Comparison of ENCODE assay signal across 15 mouse cellular contexts in genomic region chr9:83400783-83401182, GRCm38 (mm10).
"Had no signal": no experiment of that assay in that cellular context is flagged by ENCODE, and none has a peak within 500 bp of the region (broad histone marks: within the 10 kb centered on the region; RNA-seq: fewer than 3 reads in every experiment).

No protein-coding gene starts in this region.

- H3K27ac ChIP-seq: kidney, postnatal 0 days; limb, embryonic 13.5 days; liver, embryonic 14.5 days; midbrain, embryonic 10.5 days; stomach, embryonic 15.5 days had no signal

- ATAC-seq: midbrain, embryonic 16.5 days had no signal

- H3K9me3 ChIP-seq: limb, embryonic 13.5 days; midbrain, embryonic 10.5 days; stomach, embryonic 15.5 days had no signal

- DNase-seq: kidney, adult 11 months; kidney, adult 9 months; kidney, postnatal 4 days; left cerebral cortex, postnatal 4 days; lung, adult 18-20 months; lung, postnatal 4 days; right cerebral cortex, postnatal 14 days; thymus, adult 2 months; thymus, postnatal 25 days had no signal

- H3K4me1 ChIP-seq: limb, embryonic 13.5 days; stomach, embryonic 15.5 days had no signal

- H3K4me3 ChIP-seq: limb, embryonic 13.5 days; midbrain, embryonic 10.5 days; stomach, embryonic 15.5 days had no signal

- H3K9ac ChIP-seq: limb, embryonic 13.5 days; liver, embryonic 14.5 days; stomach, embryonic 15.5 days had no signal

- H3K27me3 ChIP-seq: limb, embryonic 13.5 days; stomach, embryonic 15.5 days had no signal

- H3K36me3 ChIP-seq: stomach, embryonic 15.5 days had no signal

- H3K4me2 ChIP-seq: limb, embryonic 13.5 days; stomach, embryonic 15.5 days had no signal
